Mouse (Mus musculus): Measurements from ENCODE around the gene Trpc4.

Trpc4 gene

GRCm38 (mm10) chr3:54155639-54156315 lies at the start of gene Trpc4:
Gene Trpc4 (plus strand): TSS chr3:54156035.
- DNase-seq = peak; percentile 66

DNA sequence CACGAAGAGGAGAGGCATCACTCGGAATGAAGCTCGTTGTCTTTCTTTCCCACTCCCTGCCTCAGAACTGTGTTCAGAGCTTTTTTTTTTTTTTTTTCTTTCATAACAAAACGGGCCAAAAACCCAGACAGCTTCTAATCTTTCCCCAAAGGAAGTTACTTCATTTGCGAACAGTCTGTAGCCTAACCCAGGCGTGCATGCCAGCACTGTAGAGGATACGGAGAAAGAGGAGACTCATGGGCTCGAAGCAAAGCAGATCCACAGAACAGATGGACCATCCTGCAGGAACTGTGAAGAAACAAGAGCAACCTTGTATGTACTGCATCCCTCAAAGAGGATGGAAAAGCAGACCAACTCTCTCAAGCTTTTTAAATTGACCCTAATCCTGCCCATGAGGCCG lies 44.3 kb upstream of the Trpc4 start:
- peak; percentile 5 for DNase-seq

DNA sequence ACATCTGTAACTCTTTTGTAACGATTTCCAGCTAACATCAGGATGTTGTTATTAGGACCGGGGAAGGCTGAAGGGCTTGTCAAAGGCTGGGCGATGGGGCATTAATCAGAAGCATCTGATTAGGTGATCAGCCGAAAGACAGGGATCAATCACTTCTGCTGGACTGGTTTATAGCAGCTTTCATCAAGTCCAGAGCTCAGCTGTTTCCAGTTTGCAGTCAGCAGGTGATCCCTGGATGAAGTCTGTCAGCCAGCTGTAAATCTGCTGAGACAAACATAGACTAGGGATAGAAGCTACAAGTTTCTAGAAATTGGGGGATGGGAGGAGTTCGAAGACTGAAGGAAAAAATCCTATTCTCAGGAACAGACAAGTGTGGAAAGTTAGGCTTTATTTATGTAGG lies 20.5 kb upstream of the Trpc4 start:
- no peak for DNase-seq

DNA sequence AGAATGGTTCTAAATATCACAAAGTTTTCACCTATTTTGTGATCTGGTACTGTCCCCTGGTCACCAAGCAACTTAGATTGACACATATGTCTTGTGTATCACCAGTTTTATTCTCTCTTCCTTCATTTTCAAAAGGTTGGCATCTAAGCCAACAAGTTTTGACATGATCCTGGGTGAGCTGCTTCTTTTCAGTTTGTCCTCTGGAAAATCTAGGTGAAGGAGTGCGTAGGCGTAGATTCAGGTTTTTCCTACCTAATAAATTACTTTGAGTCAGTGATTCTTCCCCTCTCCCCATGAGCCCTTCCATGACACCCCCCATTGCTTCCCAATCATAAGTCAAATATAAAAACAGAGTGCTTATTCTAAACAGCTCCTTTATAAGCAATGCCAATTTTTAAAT lies 14.5 kb upstream of the Trpc4 start:
- DNase-seq = no peak

GRCm38 (mm10) chr3:54154844-54155638 lies 794 bp upstream of the Trpc4 start:
- DNase-seq = peak; percentile 56

- peak; percentile 29 for DNase-seq
These were observed 623 bp downstream of the Trpc4 start for GRCm38 (mm10) chr3:54156316-54157000.

DNA sequence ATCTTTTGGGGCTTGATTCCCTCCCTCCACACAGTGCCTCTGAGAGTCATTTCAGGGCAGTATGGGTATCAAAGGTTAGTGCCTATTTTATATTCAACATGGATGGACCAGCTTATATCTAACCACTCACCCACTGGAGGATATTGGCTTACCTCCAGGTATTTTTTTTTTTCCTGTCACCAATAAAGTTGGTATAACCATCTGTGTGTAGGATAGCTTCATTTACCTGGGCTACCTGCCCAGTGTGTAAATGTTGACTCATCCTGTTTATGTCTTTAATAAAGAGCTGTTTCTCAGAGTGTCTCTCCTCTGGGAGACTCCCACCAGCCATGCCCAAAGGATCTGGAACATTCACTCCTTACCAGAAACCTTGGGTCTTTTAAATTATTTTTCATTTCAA lies 14.9 kb downstream of the Trpc4 start:
- DNase-seq = no peak

- no peak for DNase-seq
These were observed 21.5 kb downstream of the Trpc4 start for GRCm38 (mm10) chr3:54177296-54177695.

GRCm38 (mm10) chr3:54190932-54191668 lies 35.3 kb downstream of the Trpc4 start:
- no peak for DNase-seq

DNA sequence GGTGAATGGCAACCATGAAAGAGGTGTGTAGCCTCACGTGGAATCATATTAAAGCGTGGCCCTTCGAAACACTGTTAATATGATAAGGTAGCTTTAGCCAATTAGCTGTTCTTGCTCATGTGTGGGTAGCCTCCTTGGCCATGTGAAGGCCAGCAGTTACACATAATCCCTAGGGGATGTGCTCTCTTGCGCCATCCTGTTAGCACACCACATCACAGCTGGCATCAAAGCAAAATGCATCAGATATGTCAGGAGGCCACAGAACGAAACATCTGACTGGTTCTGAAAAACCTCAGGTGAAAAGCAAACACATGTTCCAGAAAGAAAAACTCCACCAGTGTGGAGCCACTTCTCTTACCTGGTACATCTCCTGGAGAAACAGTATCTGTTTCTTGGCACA lies 45.4 kb downstream of the Trpc4 start:
- DNase-seq = no peak

DNA sequence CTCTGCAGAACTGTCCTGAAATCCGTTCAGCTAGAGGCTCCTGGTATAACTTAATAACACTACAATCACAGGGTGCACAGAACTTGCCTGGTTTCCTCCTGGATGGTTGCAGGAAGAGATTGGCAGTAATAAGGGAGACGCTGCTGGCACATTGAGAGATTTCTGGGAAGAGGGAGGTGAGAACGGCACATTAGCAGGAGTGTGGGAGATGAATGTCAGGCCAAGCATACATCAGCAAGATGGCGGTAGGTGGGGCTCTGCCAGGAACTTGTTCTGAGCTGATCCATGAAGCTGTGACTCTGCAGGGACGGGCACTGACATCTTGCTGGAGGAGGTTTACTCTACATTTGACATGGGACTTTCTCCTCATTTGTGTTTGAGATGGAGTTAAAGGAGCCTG lies 48.6 kb downstream of the Trpc4 start:
- DNase-seq = peak; percentile 39

DNA sequence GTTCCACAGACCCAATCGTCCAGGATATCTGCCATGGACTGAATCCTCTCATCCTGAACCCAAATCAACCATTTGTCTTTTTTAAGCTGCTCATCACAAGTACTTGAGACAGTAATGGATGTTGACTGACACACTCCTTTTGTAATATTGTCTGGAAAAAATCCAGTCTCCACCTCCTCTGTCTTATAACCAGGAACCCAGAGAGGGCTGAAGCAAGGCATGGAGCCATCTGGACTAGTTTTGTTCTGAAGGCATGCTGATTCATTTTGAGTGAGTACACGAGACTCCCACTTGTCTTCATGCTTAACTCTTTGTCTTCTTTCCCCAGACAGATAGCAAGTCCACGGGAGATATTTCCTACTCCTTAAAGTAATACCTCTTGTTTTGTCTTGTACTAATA lies 54.3 kb downstream of the Trpc4 start:
- no peak for DNase-seq

- DNase-seq = no peak
These were observed 55.6 kb downstream of the Trpc4 start for GRCm38 (mm10) chr3:54211441-54211840.

GRCm38 (mm10) chr3:54222549-54222948 lies 66.7 kb downstream of the Trpc4 start:
- no peak for DNase-seq

DNA sequence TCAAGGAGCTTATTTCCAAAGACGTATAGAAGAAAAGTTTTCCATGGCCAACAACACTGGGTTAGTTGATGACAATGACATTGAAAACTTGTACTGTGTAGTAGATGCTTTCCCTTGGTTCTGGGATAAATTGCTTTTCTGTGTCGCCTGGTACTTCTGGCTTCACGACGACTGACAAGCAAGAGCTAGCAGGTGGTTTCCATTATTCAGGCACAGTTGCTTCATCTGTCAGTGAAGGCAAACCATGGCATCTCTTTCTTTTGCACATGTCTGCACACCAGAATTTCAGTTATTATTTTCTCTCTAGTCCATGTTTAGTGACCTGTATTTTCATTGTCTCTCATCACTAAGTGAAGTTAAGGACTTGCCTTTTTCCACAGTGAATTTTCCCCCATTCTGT lies 72.6 kb downstream of the Trpc4 start:
- no peak for DNase-seq

GRCm38 (mm10) chr3:54238891-54239290 lies 83.1 kb downstream of the Trpc4 start:
- no peak for DNase-seq

DNA sequence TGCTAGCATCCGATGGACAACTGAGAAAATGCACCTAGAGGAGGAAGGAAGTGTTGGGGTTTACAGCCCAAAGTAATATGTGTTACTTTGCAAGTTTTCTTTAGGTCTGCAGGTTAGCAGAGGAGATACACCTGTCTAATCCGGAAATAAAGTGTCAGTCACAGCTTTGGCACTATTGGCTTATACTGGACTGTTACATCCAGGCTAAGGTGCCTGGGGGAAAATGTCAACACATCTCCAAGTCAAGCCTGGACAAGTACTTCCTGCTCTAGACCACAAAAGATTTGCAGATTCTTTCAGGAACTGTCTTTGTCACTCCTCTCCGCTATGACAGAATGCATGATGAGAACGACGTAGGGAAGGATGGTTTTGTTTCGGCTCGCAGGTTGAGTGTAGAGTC lies 83.6 kb downstream of the Trpc4 start:
- no peak for DNase-seq

DNA sequence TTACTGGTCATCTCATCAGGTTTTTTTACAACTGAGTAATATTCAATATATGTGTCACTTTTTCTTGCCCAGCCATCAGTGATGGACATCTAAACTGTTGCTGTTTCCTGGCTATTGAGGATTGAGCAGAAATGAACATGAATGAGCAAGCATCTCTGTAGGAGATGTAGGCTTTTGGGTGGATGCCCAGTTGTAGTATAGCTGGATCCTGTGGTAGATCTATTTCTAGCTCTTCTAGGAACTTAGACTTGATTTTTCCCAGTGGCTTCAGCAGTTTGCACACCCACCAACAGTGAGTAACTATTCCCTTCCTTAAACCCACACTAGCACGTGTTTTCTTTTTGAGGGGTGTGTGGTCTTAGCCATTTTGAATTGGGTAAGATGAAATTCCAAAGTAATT lies 87.3 kb downstream of the Trpc4 start:
- peak; percentile 36 for DNase-seq

GRCm38 (mm10) chr3:54244729-54245465 lies 89.1 kb downstream of the Trpc4 start:
- DNase-seq = no peak

DNA sequence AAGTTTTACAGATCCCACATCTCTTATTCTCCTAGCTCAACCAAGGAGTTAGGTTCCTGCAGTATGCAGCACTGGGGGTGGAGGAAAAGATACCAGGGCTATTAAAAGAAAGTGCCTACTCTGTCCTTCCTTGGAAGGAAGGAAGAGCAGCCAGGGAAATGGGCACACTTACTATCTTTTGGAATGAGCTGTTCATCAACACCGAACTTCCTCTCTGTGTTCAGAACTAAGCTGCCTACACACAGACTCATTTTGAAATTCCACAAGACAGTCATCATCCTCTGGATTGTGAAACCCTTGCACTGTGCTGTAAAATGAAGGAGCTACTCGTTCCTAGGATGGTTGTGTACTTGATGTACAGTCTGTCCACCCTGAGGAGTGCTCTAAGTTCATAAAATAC lies 90.6 kb downstream of the Trpc4 start:
- DNase-seq = peak; percentile 14

DNA sequence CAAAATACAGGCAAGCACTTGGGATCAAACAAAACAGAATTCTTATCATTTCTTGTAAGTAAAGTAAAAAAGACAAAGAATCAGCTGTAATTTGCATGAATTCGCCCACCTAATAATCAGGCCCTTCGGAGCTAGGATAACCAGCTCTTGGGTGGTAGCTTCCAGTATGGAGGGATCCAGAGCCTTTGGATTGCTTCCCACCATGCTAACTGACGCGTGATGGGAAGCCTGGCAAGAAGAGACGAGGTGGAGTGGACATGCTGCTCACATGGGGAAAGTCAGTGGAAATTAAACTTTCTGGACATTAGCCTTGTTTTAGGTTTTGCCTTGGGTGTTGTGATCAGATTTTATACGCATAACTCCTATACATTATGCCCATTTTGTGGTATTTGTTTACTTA lies 93.5 kb downstream of the Trpc4 start:
- DNase-seq = no peak

DNA sequence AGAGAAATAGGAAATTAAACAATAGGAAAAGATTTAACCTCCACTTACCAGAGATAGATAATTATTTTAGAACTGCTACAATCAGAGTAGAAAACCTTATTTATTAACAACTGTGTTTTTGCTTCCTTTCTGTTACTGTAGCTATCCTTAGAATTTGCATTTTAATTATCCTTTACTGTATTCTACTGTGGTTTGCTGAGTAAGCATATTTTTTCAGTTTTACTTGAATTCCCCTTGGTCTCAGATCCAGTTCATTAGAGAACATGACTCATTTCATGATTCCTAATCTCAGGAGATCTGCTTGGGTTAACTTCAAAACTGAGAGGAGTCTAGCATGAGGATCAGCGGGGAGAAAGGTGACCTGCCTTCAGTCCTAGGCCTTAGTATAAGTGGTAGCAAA lies 111.1 kb downstream of the Trpc4 start:
- no peak for DNase-seq

DNA sequence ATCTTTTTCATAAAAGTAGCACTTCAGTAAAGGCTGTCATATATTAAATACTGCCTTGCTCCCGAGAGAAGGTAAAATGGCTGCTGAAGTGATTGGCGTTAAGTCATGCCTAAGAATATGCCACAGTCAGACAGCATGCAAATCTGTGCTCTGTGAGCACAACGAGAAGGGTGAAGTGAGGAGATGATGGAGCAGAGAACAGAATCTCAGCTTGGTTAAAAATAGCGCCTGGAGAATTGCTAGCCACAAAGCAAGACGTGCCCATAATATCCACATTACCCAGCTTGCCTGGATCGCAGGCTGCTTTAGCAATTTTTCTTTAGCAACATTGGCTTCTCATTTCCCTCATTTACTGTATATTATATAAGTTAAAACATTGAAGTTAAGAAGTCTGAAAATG lies 113.3 kb downstream of the Trpc4 start:
- peak; percentile 26 for DNase-seq

All from right cerebral cortex, postnatal 25 days (tissue).